Mouse (Mus musculus): ENCODE results near the gene Etd.
"Not testable (repeated sequence)": the region's sequence is repeated elsewhere in the genome, so short reads cannot be mapped to it uniquely, and the experiment has no call there.

The Etd gene

DNA sequence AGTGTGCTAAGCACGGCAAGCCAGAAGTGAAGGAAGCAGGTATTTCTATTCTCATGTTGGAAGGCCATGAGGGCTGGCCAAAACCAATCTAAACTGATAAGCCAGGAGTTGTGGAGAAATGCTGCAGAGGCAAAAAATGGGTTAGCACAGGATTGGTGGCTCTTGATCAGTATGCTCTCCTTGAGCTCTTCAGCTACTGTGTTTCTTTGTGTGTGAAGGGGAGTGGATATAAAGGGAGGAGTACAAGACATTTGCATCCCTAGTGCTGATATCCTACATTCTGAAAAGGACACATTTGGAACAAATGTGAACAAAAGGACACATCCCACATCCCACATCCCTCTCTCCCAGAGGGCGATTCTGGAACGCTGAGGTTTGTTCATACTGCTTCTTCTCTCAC, at the start of gene Etd:
TSS of gene Etd (plus strand) at position 301 of the 400 bp plus-strand sequence.
- DNase-seq = no peak

DNA sequence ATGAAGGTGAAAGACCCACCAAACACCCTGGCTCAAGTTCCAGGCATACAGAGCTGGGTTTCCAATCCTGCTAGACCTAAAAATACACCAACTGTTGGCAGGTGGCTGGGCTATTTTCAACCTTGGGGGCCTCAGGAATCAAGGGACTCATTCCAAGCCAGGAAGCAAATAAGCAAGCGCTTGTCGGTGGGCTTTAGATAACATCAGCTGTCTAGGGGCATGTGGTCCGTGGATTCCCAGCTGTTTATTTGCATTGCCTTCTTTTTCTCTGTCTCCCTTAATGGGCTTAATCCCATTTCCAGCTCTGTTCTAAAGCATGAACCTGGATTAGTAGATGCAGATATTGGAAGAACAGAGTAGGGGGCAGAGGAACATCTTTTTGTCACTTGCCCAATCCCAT, 48.4 kb upstream of the Etd start:
- no peak for DNase-seq

DNA sequence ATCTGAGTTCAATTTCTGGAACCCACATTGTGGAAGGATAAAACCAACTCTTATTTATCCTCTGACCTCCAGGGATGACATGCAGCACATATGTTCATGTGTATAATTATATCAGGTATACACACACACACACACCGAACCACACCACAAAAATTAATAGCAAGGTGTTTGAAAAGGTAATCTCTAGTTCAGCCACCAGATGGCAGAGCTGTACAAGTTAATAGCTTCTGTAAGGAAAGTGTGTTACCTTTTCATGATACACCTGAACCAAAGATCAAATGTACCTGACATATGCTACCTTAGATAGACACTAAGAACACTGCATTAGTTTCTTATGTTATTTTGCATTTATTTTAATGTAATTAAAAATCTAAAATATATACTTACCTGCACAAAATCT, 1.8 kb upstream of the Etd start:
- peak in 1 of 2 experiments; percentile 9 for DNase-seq

DNA sequence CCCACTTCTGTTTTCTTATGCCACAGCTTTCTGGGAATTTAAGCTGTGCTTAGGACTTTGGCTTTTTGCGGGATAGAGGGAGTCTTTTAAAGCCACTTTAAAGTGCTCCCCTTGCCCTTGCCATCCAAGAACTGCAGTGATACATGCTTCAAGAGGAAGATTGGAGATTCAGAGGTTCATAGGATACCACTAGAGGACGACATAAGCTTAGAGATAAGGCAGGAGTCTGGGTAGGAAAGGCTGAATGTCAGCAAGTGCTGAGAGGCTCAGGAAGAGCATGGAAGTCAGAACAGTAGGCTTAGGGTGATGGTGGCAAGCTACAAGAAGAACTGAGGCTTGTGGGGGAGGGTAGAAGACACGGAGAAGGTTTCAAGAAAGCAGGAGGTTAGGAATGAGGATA, 24.9 kb downstream of the Etd start:
- DNase-seq = peak in 1 of 2 experiments; percentile 2

DNA sequence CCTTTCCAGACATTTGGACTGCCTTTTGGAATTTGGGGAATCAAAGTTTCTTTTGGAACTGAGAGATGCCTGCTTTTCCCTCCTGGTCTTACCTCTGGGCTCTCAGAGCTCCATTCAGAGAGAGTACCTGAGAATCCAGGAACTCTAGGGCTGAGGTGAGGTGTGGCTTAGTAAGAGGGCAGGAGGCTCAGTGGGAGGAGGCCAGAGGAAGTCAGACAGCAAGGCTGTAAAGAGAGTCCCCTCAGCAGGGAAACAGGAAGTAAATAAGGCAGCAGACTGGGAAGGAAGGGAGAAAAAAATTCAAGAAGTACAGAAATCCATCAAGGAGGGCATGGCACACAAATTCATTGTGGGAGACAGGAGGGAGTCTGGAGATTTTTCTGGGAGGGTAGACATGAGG, 29.5 kb downstream of the Etd start:
- not testable (repeated sequence) for DNase-seq
